Mouse (Mus musculus) G1E (cell line): ENCODE data around the gene Hist1h3g.

ENCODE experiments used
- CTCF ChIP-seq: IDR thresholded peaks from 2 replicates; pipeline ENCODE4 v1.5.1; 2012; ENCODE audit warnings: low read depth, low read length, inconsistent platforms, mixed read lengths
- GATA1 ChIP-seq: IDR thresholded peaks from 2 replicates; pipeline ENCODE4 v1.6.1; 2012; ENCODE audit warnings: borderline replicate concordance, low read length, inconsistent platforms, mixed read lengths
- GATA2 ChIP-seq: IDR thresholded peaks from 2 replicates; pipeline ENCODE4 v1.6.1; 2012; ENCODE audit warnings: low read depth, low read length, inconsistent platforms, borderline replicate concordance
- TAL1 ChIP-seq: conservative IDR thresholded peaks from 2 replicates; pipeline ENCODE4 v1.6.1; 2012; ENCODE audit warnings: low read depth, low read length, inconsistent platforms, mixed read lengths

GRCm38 (mm10) chr13:23488400-23489322 lies 46.6 kb upstream of the Hist1h3g start, which contains the start of gene Btn2a2:
- TF ChIP-seq CTCF (no peak), GATA1 (no peak), GATA2 (no peak), TAL1 (no peak)
